Mouse (Mus musculus): ENCODE measurements around the gene Gm6020. TPM values are rescaled to one million over a fixed set of nuclear protein-coding genes. Genes with fewer than 3 reads are reported as not detected.
"Not testable (repeated sequence)": the region's sequence is repeated elsewhere in the genome, so short reads cannot be mapped to it uniquely, and the experiment has no call there.

The Gm6020 gene
- not detected in 2 replicates for polyA plus RNA-seq (2012)

GRCm38 (mm10) chr19:61183590-61183989 lies at the start of gene Gm6020:
Gm6020 (plus strand) TSS chr19:61183890.
- H3K4me1 ChIP-seq (ENCODE audit: control insufficient read depth); H3K27me3 ChIP-seq (ENCODE audit: control insufficient read depth); H3K4me3 ChIP-seq (replicated peaks); H3K9me3 ChIP-seq (ENCODE audit: control insufficient read depth, low read length); H3K36me3 ChIP-seq (ENCODE audit: control insufficient read depth): not testable (repeated sequence)

- TF ChIP-seq TAL1 (IDR thresholded peaks at IDR 0.05; ENCODE audit: low read length) (no peak), GATA1 (IDR thresholded peaks at IDR 0.05; ENCODE audit: low read length) (no peak)
- Histone ChIP-seq H3K36me3 (ENCODE audit: control insufficient read depth) (peaks cover 4% of the 10 kb centered on the region; the same call in 1 of the 2 replicates), H3K9me3 (ENCODE audit: control insufficient read depth, low read length) (no peaks in the 10 kb centered on the region), H3K4me1 (ENCODE audit: control insufficient read depth) (peaks cover 19% of the 10 kb centered on the region), H3K4me3 (replicated peaks) (no peak overlapping the region), H3K27me3 (ENCODE audit: control insufficient read depth) (no peaks in the 10 kb centered on the region; the same call in 1 of the 2 replicates)
Observed at GRCm38 (mm10) chr19:61138655-61139054, 45.0 kb upstream of the Gm6020 start.

- TF ChIP-seq TAL1 (IDR thresholded peaks at IDR 0.05; ENCODE audit: low read length) (no peak), GATA1 (IDR thresholded peaks at IDR 0.05; ENCODE audit: low read length) (no peak)
- Histone ChIP-seq H3K4me3 (replicated peaks) (peak within 1 kb of the TSS; percentile 84), H3K4me1 (ENCODE audit: control insufficient read depth) (peaks cover 19% of the 10 kb centered on the region), H3K27me3 (ENCODE audit: control insufficient read depth) (no peaks in the 10 kb centered on the region; the same call in 1 of the 2 replicates), H3K9me3 (ENCODE audit: control insufficient read depth, low read length) (no peaks in the 10 kb centered on the region), H3K36me3 (ENCODE audit: control insufficient read depth) (peaks cover 4% of the 10 kb centered on the region; the same call in 1 of the 2 replicates)
Observed at GRCm38 (mm10) chr19:61140342-61141206, 43.1 kb upstream of the Gm6020 start, which contains the start of gene Zfp950. Zfp950 (minus strand) TSS chr19:61140840.

GRCm38 (mm10) chr19:61141299-61141698 lies 42.4 kb upstream of the Gm6020 start:
- Histone ChIP-seq H3K36me3 (ENCODE audit: control insufficient read depth) (peaks cover 4% of the 10 kb centered on the region; the same call in 1 of the 2 replicates), H3K9me3 (ENCODE audit: control insufficient read depth, low read length) (no peaks in the 10 kb centered on the region), H3K27me3 (ENCODE audit: control insufficient read depth) (no peaks in the 10 kb centered on the region; the same call in 1 of the 2 replicates), H3K4me1 (ENCODE audit: control insufficient read depth) (peaks cover 19% of the 10 kb centered on the region), H3K4me3 (replicated peaks) (peak overlapping the region; percentile 84)
- no peak for TF ChIP-seq GATA1 (IDR thresholded peaks at IDR 0.05; ENCODE audit: low read length)
- no peak for TF ChIP-seq TAL1 (IDR thresholded peaks at IDR 0.05; ENCODE audit: low read length)

GRCm38 (mm10) chr19:61151372-61151700 lies 32.4 kb upstream of the Gm6020 start:
- H3K4me1 ChIP-seq (ENCODE audit: control insufficient read depth), result no peaks in the 10 kb centered on the region
- H3K4me3 ChIP-seq (replicated peaks), result no peak overlapping the region
- no peaks in the 10 kb centered on the region for H3K36me3 ChIP-seq (ENCODE audit: control insufficient read depth)
- no peaks in the 10 kb centered on the region for H3K9me3 ChIP-seq (ENCODE audit: control insufficient read depth, low read length)
- peaks cover 5% of the 10 kb centered on the region for H3K27me3 ChIP-seq (ENCODE audit: control insufficient read depth)
- no peak for TF ChIP-seq GATA1 (IDR thresholded peaks at IDR 0.05; ENCODE audit: low read length)
- no peak for TF ChIP-seq TAL1 (IDR thresholded peaks at IDR 0.05; ENCODE audit: low read length)

- no peak overlapping the region for H3K4me3 ChIP-seq (replicated peaks)
- H3K9me3 ChIP-seq (ENCODE audit: control insufficient read depth, low read length), result no peaks in the 10 kb centered on the region
- peaks cover 5% of the 10 kb centered on the region for H3K27me3 ChIP-seq (ENCODE audit: control insufficient read depth)
- H3K4me1 ChIP-seq (ENCODE audit: control insufficient read depth), result no peaks in the 10 kb centered on the region
- no peaks in the 10 kb centered on the region for H3K36me3 ChIP-seq (ENCODE audit: control insufficient read depth)
- TF ChIP-seq TAL1 (IDR thresholded peaks at IDR 0.05; ENCODE audit: low read length) (no peak), GATA1 (IDR thresholded peaks at IDR 0.05; ENCODE audit: low read length) (no peak)
Observed at GRCm38 (mm10) chr19:61151701-61152420, 31.8 kb upstream of the Gm6020 start.

GRCm38 (mm10) chr19:61175756-61176324 lies 7.8 kb upstream of the Gm6020 start, which contains the start of gene Gm7102:
Gm7102 (minus strand) TSS chr19:61176309.
- peaks cover 2% of the 10 kb centered on the region; the same call in 1 of the 2 replicates for H3K27me3 ChIP-seq (ENCODE audit: control insufficient read depth)
- no peak within 1 kb of the TSS for H3K4me3 ChIP-seq (replicated peaks)
- no peaks in the 10 kb centered on the region for H3K36me3 ChIP-seq (ENCODE audit: control insufficient read depth)
- no peak for TF ChIP-seq GATA1 (IDR thresholded peaks at IDR 0.05; ENCODE audit: low read length)
- no peak for TF ChIP-seq TAL1 (IDR thresholded peaks at IDR 0.05; ENCODE audit: low read length)
- no peaks in the 10 kb centered on the region for H3K4me1 ChIP-seq (ENCODE audit: control insufficient read depth)
- H3K9me3 ChIP-seq (ENCODE audit: control insufficient read depth, low read length), result no peaks in the 10 kb centered on the region

- H3K36me3 ChIP-seq (ENCODE audit: control insufficient read depth), result no peaks in the 10 kb centered on the region
- peaks cover 4% of the 10 kb centered on the region for H3K4me1 ChIP-seq (ENCODE audit: control insufficient read depth)
- TF ChIP-seq GATA1 (IDR thresholded peaks at IDR 0.05; ENCODE audit: low read length) (no peak), TAL1 (IDR thresholded peaks at IDR 0.05; ENCODE audit: low read length) (no peak)
- no peaks in the 10 kb centered on the region for H3K9me3 ChIP-seq (ENCODE audit: control insufficient read depth, low read length)
- H3K4me3 ChIP-seq (replicated peaks), result peak overlapping the region; percentile 7
- H3K27me3 ChIP-seq (ENCODE audit: control insufficient read depth), result no peaks in the 10 kb centered on the region
Observed at GRCm38 (mm10) chr19:61199316-61199715, 15.6 kb downstream of the Gm6020 start.

- Histone ChIP-seq H3K36me3 (ENCODE audit: control insufficient read depth) (no peaks in the 10 kb centered on the region), H3K4me3 (replicated peaks) (peak overlapping the region; percentile 7), H3K4me1 (ENCODE audit: control insufficient read depth) (peaks cover 4% of the 10 kb centered on the region), H3K9me3 (ENCODE audit: control insufficient read depth, low read length) (no peaks in the 10 kb centered on the region), H3K27me3 (ENCODE audit: control insufficient read depth) (no peaks in the 10 kb centered on the region)
- TF ChIP-seq GATA1 (IDR thresholded peaks at IDR 0.05; ENCODE audit: low read length) (no peak), TAL1 (IDR thresholded peaks at IDR 0.05; ENCODE audit: low read length) (no peak)
Observed at GRCm38 (mm10) chr19:61199836-61200235, 16.1 kb downstream of the Gm6020 start.

- H3K4me3 ChIP-seq (replicated peaks); H3K9me3 ChIP-seq (ENCODE audit: control insufficient read depth, low read length); H3K36me3 ChIP-seq (ENCODE audit: control insufficient read depth); H3K27me3 ChIP-seq (ENCODE audit: control insufficient read depth); H3K4me1 ChIP-seq (ENCODE audit: control insufficient read depth): not testable (repeated sequence)
Observed at GRCm38 (mm10) chr19:61207506-61207905, 23.8 kb downstream of the Gm6020 start.
